Mouse (Mus musculus) bone marrow macrophage, adult 2 months (primary cell): ENCODE results near the gene Nav1. TPM values are rescaled to one million over a fixed set of nuclear protein-coding genes. Genes with fewer than 3 reads are reported as not detected.

ENCODE experiments used
- H3K27ac ChIP-seq: 2 replicates; pipeline ENCODE4 v1.5.1; 2012; ENCODE audit warnings: low read depth, low read length; ENCODE audit not compliant: insufficient read depth
- H3K4me1 ChIP-seq: 2 replicates; pipeline ENCODE4 v1.6.1; 2012; ENCODE audit warnings: low read length; ENCODE audit not compliant: control insufficient read depth, insufficient read depth
- H3K4me3 ChIP-seq: 2 replicates; pipeline ENCODE4 v1.5.1; 2012; ENCODE audit warnings: mild to moderate bottlenecking, low read length, moderate library complexity; ENCODE audit not compliant: insufficient read depth
- CTCF ChIP-seq: IDR thresholded peaks from 2 replicates; pipeline ENCODE4 v1.5.1; 2012; ENCODE audit warnings: low read depth, mild to moderate bottlenecking, low read length, moderate library complexity
- POLR2A ChIP-seq: IDR thresholded peaks from 2 replicates; pipeline ENCODE4 v1.6.1; 2012; ENCODE audit warnings: mild to moderate bottlenecking, low read depth, low read length, borderline replicate concordance
- polyA plus RNA-seq: library from polyadenylated mRNA; stranded (reverse); fragments of >200 nt; gene quantifications from 2 replicates; pipeline ENCODE4 v1.2.4, GENCODE M21; 2012; ENCODE audit not compliant: missing spikeins, insufficient read depth, insufficient read length

Gene Nav1
- polyA plus RNA-seq, 1 experiment, result 81.3 TPM

DNA sequence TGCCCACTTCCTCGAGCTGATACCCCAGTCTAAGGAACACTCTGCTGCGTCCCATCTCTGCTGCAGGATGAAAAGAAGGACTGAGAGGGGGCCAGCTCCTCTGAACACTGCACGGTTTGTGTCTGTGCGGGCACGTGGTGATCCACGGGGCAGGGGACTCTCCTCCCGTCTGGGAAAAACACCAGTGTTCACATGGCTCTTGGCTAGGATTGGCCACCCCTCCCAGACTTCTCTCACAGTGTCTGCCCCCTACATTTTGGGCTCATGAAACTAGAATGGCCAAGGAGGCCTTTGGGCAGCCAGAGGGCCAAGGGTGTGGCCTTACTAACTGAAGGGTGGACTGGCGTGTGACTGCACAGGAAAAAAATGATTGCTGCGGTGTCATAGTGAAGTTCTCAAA is 125.4 kb downstream of the Nav1 start:
- TF ChIP-seq POLR2A (no peak), CTCF (no peak)
- Histone ChIP-seq H3K27ac (no peak overlapping the region), H3K4me1 (no peaks in the 10 kb centered on the region), H3K4me3 (no peak overlapping the region)

DNA sequence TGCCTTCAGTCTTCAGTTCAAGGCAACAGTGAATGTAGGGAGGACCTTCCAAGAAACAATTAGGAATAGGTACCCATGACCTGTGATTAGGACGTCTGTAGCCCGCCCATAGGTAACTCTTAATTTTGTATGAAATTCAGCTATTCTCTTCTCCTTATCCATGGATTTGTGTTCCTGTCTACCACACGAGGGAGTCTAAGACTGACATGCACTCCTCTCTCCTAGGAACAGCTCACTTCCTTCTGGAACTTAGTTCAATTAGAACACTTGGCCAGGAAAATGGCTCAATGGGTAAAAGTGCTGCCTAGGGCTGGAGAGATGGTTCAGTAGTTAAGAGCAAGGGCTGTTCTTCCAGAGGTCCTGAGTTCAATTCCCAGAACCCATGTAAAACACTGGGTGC is 126.3 kb downstream of the Nav1 start:
- no peaks in the 10 kb centered on the region for H3K4me1 ChIP-seq
- TF ChIP-seq POLR2A (no peak), CTCF (no peak)
- H3K27ac ChIP-seq, result no peak overlapping the region
- no peak overlapping the region for H3K4me3 ChIP-seq

DNA sequence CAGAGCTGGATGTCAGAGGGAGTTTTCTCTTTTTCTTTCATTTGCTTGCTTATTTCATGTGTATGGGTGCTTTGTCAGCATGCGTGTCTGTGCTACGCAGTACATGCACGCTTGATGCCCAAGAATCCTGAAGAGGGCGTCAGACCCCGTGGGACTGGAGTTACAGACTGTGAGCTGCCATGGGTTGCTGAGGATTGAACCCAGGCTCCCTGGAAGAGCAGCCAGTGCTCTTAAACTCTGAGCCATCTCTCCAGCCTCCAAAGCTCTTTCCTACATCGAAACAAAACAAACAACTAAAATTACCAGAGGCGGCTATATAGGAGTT is 131.6 kb downstream of the Nav1 start:
- Histone ChIP-seq H3K4me3 (no peak overlapping the region), H3K4me1 (peaks cover 15% of the 10 kb centered on the region), H3K27ac (no peak overlapping the region)
- TF ChIP-seq POLR2A, result no peak

DNA sequence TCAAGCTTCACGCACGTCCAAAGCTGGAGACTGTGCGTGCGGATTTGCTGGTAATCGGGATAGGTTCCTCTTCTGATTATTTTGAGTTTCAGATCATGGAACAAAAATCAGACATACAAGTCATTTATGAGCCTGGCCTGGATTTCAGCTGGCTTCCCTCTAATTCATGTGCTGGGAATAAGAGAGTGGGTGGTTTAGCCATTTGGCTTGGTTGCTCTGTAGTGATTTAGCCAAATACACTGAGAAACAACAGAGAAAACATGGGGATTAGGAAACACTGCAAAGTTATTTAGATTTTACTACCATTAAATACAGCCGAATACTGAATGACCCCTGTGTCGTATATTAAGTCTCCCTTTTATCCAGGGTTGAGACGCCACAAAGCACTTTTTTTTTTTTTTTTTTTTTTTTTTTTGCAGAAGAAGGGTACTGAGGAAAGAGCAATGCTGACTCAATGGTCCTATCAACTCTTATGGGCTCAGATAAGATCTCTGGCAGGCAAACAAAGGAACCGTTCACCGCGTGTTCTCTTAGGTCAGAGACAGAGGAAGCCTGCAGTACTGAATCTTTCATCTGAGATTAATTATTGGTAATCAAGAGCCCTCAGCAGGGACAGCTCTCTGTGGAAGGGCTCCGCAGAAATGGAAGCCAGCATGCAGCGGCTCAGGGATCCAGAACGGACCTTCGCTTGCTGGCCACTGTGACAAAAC is 132.1 kb downstream of the Nav1 start:
- TF ChIP-seq CTCF, result no peak
- no peak for TF ChIP-seq POLR2A
- Histone ChIP-seq H3K4me3 (no peak overlapping the region), H3K27ac (no peak overlapping the region), H3K4me1 (peaks cover 15% of the 10 kb centered on the region)

DNA sequence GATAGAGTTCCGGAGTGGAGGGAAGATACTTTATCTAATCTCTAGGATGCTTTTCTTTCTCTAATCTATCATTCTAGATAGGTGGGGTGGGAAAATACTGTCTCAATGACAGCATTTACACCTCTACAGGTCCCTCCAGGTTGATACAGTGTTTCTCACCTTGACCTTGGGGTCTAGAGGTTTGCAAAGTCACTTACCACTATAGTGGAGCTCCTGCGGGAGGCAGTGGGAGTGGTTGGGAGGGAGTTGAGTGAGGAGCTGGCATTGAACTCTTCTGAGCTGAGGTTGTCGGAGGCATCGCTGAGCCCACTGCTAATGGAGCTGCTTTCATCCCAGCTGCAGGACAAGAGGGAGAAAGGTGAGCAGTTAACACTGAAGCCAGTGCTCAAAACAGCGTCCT is 134.6 kb downstream of the Nav1 start:
- H3K4me3 ChIP-seq, result no peak overlapping the region
- H3K27ac ChIP-seq, result no peak overlapping the region
- peaks cover 16% of the 10 kb centered on the region for H3K4me1 ChIP-seq
- TF ChIP-seq POLR2A, result no peak
- no peak for TF ChIP-seq CTCF

DNA sequence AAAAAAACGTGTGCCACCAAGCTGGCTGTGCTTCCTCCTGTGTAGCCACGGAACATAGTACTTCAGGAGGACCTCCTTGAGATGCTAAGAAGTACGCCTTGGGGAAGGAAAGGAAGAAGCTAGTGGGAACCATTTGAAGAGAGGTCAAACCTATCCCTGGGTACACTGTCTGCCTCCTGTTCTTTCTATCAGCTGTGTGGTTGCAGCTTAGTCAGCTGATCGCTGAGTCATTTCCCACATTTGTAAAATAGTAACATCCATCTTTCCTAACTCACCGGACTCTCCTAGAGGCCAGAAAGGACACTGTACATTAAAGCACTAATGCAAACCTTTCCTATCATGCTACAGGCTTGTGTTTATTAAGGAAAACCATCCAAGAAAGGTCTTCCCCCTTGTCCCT is 135.4 kb downstream of the Nav1 start:
- TF ChIP-seq POLR2A, result no peak
- no peak for TF ChIP-seq CTCF
- H3K4me3 ChIP-seq, result no peak overlapping the region
- peak overlapping the region; percentile 42 for H3K27ac ChIP-seq
- H3K4me1 ChIP-seq, result peaks cover 22% of the 10 kb centered on the region

DNA sequence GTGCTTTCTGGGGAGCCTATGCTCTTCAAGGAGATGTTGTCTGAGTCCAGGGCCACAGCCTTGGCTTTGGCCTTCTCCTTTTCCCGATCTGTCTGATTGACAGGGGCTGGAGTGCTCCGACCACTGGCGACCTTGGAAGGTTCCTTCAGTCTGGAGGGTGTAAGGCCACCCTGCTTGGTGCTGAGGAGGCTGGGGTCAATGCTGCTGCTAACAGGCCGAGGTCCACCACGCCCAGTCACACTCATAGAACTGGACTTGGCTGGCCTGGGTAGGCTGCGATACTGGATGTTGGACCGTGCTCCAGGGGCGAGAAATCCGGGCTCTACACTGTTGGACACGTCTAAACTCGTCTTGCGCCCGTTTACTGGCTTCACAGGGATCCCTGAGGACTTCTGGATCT is 136.5 kb downstream of the Nav1 start:
- peaks cover 29% of the 10 kb centered on the region for H3K4me1 ChIP-seq
- no peak overlapping the region for H3K4me3 ChIP-seq
- TF ChIP-seq CTCF (no peak), POLR2A (no peak)
- no peak overlapping the region for H3K27ac ChIP-seq

DNA sequence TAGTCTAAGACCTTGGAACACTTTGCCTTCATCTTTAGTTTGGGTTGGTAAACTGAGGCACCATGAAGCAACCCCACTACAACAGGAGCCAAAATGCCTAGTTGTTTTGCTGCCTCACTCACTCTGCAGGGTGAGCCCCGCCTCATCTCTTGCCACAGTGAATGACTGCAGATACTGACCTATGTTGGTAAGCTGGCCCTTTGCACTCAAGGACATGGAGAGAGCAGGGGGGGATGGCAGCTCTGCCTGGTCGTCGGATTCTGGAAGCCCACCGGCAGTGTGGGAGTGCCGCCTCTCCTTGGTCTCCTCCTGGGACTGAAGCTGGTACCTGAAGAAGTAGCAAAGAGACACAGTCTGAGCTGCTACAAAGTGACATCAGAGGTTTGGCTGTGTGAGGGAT is 139.6 kb downstream of the Nav1 start:
- TF ChIP-seq CTCF (no peak), POLR2A (no peak)
- H3K4me1 ChIP-seq, result peaks cover 29% of the 10 kb centered on the region
- no peak overlapping the region for H3K4me3 ChIP-seq
- H3K27ac ChIP-seq, result no peak overlapping the region

DNA sequence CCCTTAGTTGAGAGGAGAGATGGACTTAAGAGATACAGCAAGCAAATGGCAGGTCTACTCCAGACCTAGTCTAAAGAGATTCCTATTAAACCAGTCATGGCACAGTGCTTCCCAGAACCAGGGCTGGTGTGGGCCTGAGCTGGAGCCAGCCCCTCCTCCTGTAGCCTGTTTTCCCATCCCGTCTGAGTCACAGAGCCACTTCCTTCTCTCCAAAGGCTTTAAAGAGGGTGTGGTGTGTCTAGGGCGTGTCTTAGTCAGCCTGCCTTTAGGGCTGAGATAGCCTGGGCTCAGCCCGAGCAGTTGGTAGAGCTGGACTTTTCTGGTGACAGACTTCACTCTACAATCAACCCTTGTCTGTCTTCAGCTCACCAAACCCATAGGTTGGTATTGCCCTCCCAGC is 140.2 kb downstream of the Nav1 start:
- Histone ChIP-seq H3K4me3 (no peak overlapping the region), H3K27ac (no peak overlapping the region), H3K4me1 (peaks cover 28% of the 10 kb centered on the region)
- TF ChIP-seq POLR2A (no peak), CTCF (no peak)

DNA sequence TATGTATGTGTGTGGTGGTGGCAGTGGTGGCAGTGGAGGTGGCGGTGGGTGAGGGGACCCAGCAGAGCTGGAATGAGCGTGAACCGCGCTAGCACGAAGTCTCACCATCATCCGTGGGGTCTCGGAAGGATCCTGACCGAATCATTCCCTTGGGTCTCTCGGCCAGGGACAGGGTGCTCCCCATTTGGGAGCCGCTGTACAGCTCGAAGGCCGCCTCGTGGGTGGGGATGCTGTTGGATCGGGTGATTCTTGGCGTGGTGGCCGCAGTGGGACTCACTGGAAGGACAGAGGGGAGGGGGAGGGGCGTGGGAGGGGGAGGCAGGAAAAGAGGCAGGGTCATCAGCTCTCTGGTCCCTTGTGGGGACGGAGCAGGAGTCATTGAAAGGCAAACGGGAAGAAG is 141.4 kb downstream of the Nav1 start:
- Histone ChIP-seq H3K4me3 (no peak overlapping the region), H3K27ac (no peak overlapping the region), H3K4me1 (peaks cover 19% of the 10 kb centered on the region)
- no peak for TF ChIP-seq POLR2A
- TF ChIP-seq CTCF, result no peak

DNA sequence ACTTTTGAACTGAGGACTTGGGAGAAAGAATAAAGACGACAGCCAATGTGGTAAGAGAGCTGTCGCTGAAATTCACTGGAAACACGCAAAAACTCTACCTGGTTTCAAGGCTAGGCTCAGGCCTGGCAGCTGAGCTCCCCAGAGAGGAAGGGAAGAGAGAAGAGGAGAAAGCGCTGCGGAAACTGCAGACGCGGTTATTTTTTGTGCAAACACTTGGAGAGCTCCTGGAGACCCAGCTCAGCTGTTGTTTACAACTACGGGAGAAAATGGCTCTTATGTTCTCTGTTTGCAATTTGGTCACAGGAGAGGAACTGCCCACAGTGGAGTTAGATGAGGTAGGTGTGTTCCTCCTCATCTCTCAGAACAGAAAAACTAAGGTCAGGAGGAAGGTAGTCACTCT is 144.4 kb downstream of the Nav1 start:
- Histone ChIP-seq H3K4me1 (peaks cover 18% of the 10 kb centered on the region), H3K4me3 (no peak overlapping the region), H3K27ac (no peak overlapping the region)
- TF ChIP-seq CTCF, result no peak
